ENCODE assay signal across 26 mouse cellular contexts in genomic region chr11:83774324-83774723, GRCm38 (mm10). TPM values are rescaled to one million over a fixed set of nuclear protein-coding genes. Genes with fewer than 3 reads are reported as not detected.
DNase-seq lines count a peak whose midpoint lies in the region; TF ChIP-seq lines count a peak whose summit lies in the region.
"Had no signal": no experiment of that assay in that cellular context is flagged by ENCODE, and none has a peak within 500 bp of the region (broad histone marks: within the 10 kb centered on the region; RNA-seq: fewer than 3 reads in every experiment).

No protein-coding gene starts in this region.

- H3K9me3 ChIP-seq in heart, embryonic 10.5 days: no peaks in the 10 kb centered on the region
- H3K9me3 ChIP-seq in E14TG2a.4 (ENCODE audit: low read length): no peaks in the 10 kb centered on the region
- H3K9me3 ChIP-seq: G1E had no signal

- 0 out of 2 replicates have a peak, but pooled peaks have one; percentile 2 for TF ChIP-seq CTCF in E14TG2a.4 (conservative IDR thresholded peaks at IDR 0.05; ENCODE audit: low read length)

- no peak overlapping the region for H3K4me3 ChIP-seq in heart, embryonic 10.5 days
- no peak overlapping the region for H3K4me3 ChIP-seq in E14TG2a.4 (replicated peaks; ENCODE audit: low read length)

- WGBS in heart, embryonic 10.5 days: 92% methylated on average over 11 of the region's 11 CpGs

- no peaks in the 10 kb centered on the region for H3K4me1 ChIP-seq in heart, embryonic 10.5 days
- peaks cover 47% of the 10 kb centered on the region for H3K4me1 ChIP-seq in E14TG2a.4 (replicated peaks; ENCODE audit: low read depth, low read length)

- peaks cover 90% of the 10 kb centered on the region for H3K36me3 ChIP-seq in heart, embryonic 10.5 days
- H3K36me3 ChIP-seq in E14TG2a.4 (ENCODE audit: insufficient read depth, low read length): peaks cover 84% of the 10 kb centered on the region

- intact Hi-C loops in heart, postnatal 25 days (cut with DNase I): no loop called here
- intact Hi-C loops in heart, postnatal 10 days (cut with DNase I): no loop called here

- H3K27ac ChIP-seq in heart, embryonic 10.5 days: no peak overlapping the region

- no peaks in the 10 kb centered on the region for H3K27me3 ChIP-seq in heart, embryonic 10.5 days (ENCODE audit: insufficient read depth, poor library complexity, severe bottlenecking)
- H3K27me3 ChIP-seq in E14TG2a.4 (ENCODE audit: insufficient read depth, low read length): no peaks in the 10 kb centered on the region
- H3K27me3 ChIP-seq: CH12.LX, Patski had no signal

- peak; percentile 75 for DNase-seq in heart, adult 11 months
- DNase-seq in heart, postnatal 25 days (ENCODE audit: low spot score): no peak
- peak; percentile 62 for DNase-seq in heart, embryonic 10.5 days (ENCODE audit: low spot score)
- DNase-seq in heart, postnatal 10 days: no peak
- DNase-seq in layer of hippocampus, adult 8-10 months (ENCODE audit: low spot score in 2 of 2): no peak
- DNase-seq: adrenal gland, adult 2 months; adrenal gland, adult 8-10 months; adrenal gland, postnatal 10 days; adrenal gland, postnatal 14 days; adrenal gland, postnatal 25 days; adrenal gland, postnatal 36 days; B cell, adult 2 months; cerebellum, adult 11 months; cerebellum, adult 11-12 months; cerebellum, adult 18-20 months; cerebellum, adult 2 months had no signal

RNA-seq across cellular contexts. Expression of gene Heatr6, which starts 20.8 kb away (rescaled TPM):
- total RNA-seq in heart, postnatal 25 days (2021): 1 to 10 TPM; 5.3 to 5.9 TPM
- 16.1 and 19.9 TPM in 2 replicates for polyA plus RNA-seq in heart, embryonic 10.5 days (2016; fragmentation: Nextera tagmentation; extraction: Ambion mirVana)
- total RNA-seq in heart, postnatal 10 days (2021): 1 to 10 TPM; 8.0 to 8.2 TPM
- total RNA-seq in layer of hippocampus, adult 8-10 months (2022): 10 to 100 TPM; 16.7 to 22.0 (median 19.9) TPM

RNA-seq across cellular contexts. Expression of gene Wfdc21, which starts 27.6 kb away (rescaled TPM):
- total RNA-seq in heart, postnatal 25 days (2021): not detected
- polyA plus RNA-seq in heart, embryonic 10.5 days (2016; fragmentation: Nextera tagmentation; extraction: Ambion mirVana): not detected in 2 replicates
- not detected for total RNA-seq in heart, postnatal 10 days (2021)
- total RNA-seq in layer of hippocampus, adult 8-10 months (2022): not detected
- total RNA-seq: adrenal gland, postnatal 25 days; ES-E14; G1E; MEL had no signal
- polyA plus RNA-seq: activated CD4-positive, CD25-positive, alpha-beta regulatory T cell, adult 4 months; brain, embryonic 14.5 days; C2C12; CD4-positive, CD25-positive, alpha-beta regulatory T cell, adult 4 months; G1E; Patski had no signal

Comparison
In these comparisons a context has a peak if more than half of its experiments do, and no peak if none do; other contexts are left out.
1. DNase-seq: peak in heart, adult 11 months (single experiment) and heart, embryonic 10.5 days (single experiment); none in heart, postnatal 25 days (single experiment), heart, postnatal 10 days (0 of 2) and layer of hippocampus, adult 8-10 months (0 of 2).